Mouse (Mus musculus) C2C12 (cell line): ENCODE measurements around the gene Rnf185. TPM values are rescaled to one million over a fixed set of nuclear protein-coding genes. Genes with fewer than 3 reads are reported as not detected.

Source experiments
- H3K27me3 ChIP-seq: one replicate; pipeline ENCODE4 v1.6.1; 2011; ENCODE audit not compliant: control insufficient read depth, insufficient read depth, insufficient read length
- H3K36me3 ChIP-seq: one replicate; pipeline ENCODE4 v1.6.1; 2011; ENCODE audit not compliant: control insufficient read depth, insufficient read depth
- H3K4me3 ChIP-seq: one replicate; pipeline ENCODE4 v1.5.1; 2011; ENCODE audit warnings: mild to moderate bottlenecking, control low read depth; ENCODE audit not compliant: poor library complexity, insufficient read depth, severe bottlenecking
- H3K79me2 ChIP-seq: one replicate; pipeline ENCODE4 v1.6.1; 2011; ENCODE audit not compliant: control insufficient read depth, insufficient read depth
- H3K79me3 ChIP-seq: one replicate; pipeline ENCODE4 v1.6.1; 2011; ENCODE audit warnings: low read depth, control low read depth
- H3ac ChIP-seq: one replicate; pipeline ENCODE3; 2011; ENCODE audit warnings: low read depth; ENCODE audit not compliant: control insufficient read depth, insufficient read length
- CEBPB ChIP-seq: IDR thresholded peaks from one replicate; pipeline ENCODE4 v1.6.1; 2011; ENCODE audit warnings: low read depth, mild to moderate bottlenecking, control low read depth, moderate library complexity
- CTCF ChIP-seq: IDR thresholded peaks from one replicate; pipeline ENCODE4 v1.5.1; 2011; ENCODE audit not compliant: control insufficient read depth, insufficient read depth, insufficient read length
- FOSL1 ChIP-seq: IDR thresholded peaks from one replicate; pipeline ENCODE4 v1.8.0; 2011; ENCODE audit warnings: mild to moderate bottlenecking, low read length; ENCODE audit not compliant: poor library complexity, insufficient read depth, severe bottlenecking
- MAX ChIP-seq: IDR thresholded peaks from one replicate; pipeline ENCODE4 v1.6.1; 2011; ENCODE audit warnings: mild to moderate bottlenecking, control low read depth
- MYOD1 ChIP-seq: IDR thresholded peaks from one replicate; pipeline ENCODE4 v1.6.1; 2011; ENCODE audit warnings: low read depth; ENCODE audit not compliant: control insufficient read depth, insufficient read length
- MYOG ChIP-seq: IDR thresholded peaks from one replicate; pipeline ENCODE4 v1.6.1; 2011; ENCODE audit not compliant: control insufficient read depth, insufficient read length; ENCODE audit errors: extremely low read depth
- USF1 ChIP-seq: IDR thresholded peaks from one replicate; pipeline ENCODE4 v1.6.1; 2011; ENCODE audit warnings: low read depth, mild to moderate bottlenecking, control low read depth, moderate library complexity
- long read RNA-seq, 2 experiments: library from polyadenylated mRNA; unstranded; transcript quantifications; one replicate each; pipeline ENCODE4 v2.0.0; 2019 to 2020
- polyA plus RNA-seq: library from polyadenylated mRNA; unstranded; fragments of >200 nt; fragmentation: generic; extraction: Trizol; gene quantifications from one replicate; pipeline ENCODE4 v1.2.1, GENCODE M21; 2012; ENCODE audit warnings: missing spikeins

The Rnf185 gene
- polyA plus RNA-seq = 18.9 TPM
- long read RNA-seq, experiment 1, transcript Rnf185-202 (7 exons, 2,787 nt) = major isoform, 12 of 27 reads
- long read RNA-seq, experiment 1, partial matches to known transcripts = 2 of 27 reads
- long read RNA-seq, experiment 1, other reads (novel, unspliced or antisense) = 13 of 27 reads
- long read RNA-seq, experiment 2, transcript Rnf185-202 (7 exons, 2,787 nt) = major isoform, 40 of 81 reads
- long read RNA-seq, experiment 2, partial matches to known transcripts = 2 of 81 reads
- long read RNA-seq, experiment 2, other reads (novel, unspliced or antisense) = 35 of 81 reads

- Histone ChIP-seq H3K27me3 (no peaks in the 10 kb centered on the region), H3K79me3 (peaks cover 48% of the 10 kb centered on the region), H3ac (peak within 1 kb of the TSS; percentile 75), H3K4me3 (peak within 1 kb of the TSS; percentile 93), H3K79me2 (peaks cover 66% of the 10 kb centered on the region), H3K36me3 (peaks cover 3% of the 10 kb centered on the region)
- TF ChIP-seq MAX = peak; percentile 81
- TF ChIP-seq USF1 = peak; percentile 95
- no peak for TF ChIP-seq CEBPB
Observed at GRCm38 (mm10) chr11:3452167-3452639, at the start of gene Rnf185. Gene Rnf185 (minus strand): TSS chr11:3452363.

DNA sequence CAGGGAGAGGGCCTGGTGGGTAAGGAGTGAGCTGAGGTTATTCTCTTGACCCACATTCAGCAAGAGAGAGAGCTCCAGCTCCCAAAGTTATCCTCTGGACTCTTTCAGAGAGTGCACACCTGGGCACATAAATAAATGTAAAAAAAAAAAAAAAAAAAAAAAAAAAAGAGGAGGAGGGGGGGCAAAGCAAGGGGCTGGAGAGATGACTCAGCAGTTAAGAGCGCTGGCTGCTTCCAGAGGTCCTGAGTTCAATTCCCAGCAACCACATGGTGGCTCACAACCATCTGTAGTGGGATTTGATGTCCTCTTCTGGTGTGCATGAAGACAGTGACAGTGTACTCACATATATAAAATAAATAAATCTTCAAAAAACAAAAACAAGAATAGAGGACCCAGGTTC lies 45.1 kb upstream of the Rnf185 start:
- TF ChIP-seq CEBPB = no peak
- TF ChIP-seq MAX = no peak
- TF ChIP-seq MYOD1 = no peak
- no peak for TF ChIP-seq USF1
- peaks cover 19% of the 10 kb centered on the region for H3K27me3 ChIP-seq
- H3K79me3 ChIP-seq = no peaks in the 10 kb centered on the region
- no peak overlapping the region for H3ac ChIP-seq
- H3K36me3 ChIP-seq = no peaks in the 10 kb centered on the region
- no peak overlapping the region for H3K4me3 ChIP-seq
- no peaks in the 10 kb centered on the region for H3K79me2 ChIP-seq

DNA sequence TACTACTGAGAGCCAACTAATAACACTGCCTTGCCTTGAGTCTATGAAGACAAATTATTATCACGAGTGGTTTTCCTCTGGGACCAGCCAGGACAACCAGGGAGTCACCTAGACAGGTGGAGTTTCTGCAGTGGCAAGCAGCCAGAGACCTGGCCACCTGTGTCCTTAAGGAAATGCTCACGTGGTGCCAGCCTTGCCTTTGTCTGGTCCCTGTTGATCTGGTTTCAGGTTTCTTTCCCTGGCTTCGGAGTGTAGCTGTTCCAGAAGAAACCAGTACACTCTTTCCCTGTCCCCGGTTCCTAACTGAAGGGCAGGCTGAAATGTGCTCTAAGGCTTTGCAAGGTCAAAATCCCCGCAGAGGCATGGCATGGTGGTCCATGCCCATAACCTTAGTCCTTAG lies 44.6 kb upstream of the Rnf185 start:
- Histone ChIP-seq H3K4me3 (no peak overlapping the region), H3ac (no peak overlapping the region), H3K36me3 (no peaks in the 10 kb centered on the region), H3K79me2 (no peaks in the 10 kb centered on the region), H3K79me3 (no peaks in the 10 kb centered on the region), H3K27me3 (peaks cover 14% of the 10 kb centered on the region)
- TF ChIP-seq CEBPB (no peak), FOSL1 (no peak), USF1 (no peak), MYOD1 (no peak), MAX (no peak), MYOG (no peak)

- Histone ChIP-seq H3ac (no peak overlapping the region), H3K36me3 (no peaks in the 10 kb centered on the region), H3K79me3 (no peaks in the 10 kb centered on the region), H3K4me3 (no peak overlapping the region), H3K27me3 (peaks cover 4% of the 10 kb centered on the region), H3K79me2 (no peaks in the 10 kb centered on the region)
- no peak for TF ChIP-seq MYOD1
- no peak for TF ChIP-seq CEBPB
- TF ChIP-seq CTCF = no peak
Observed at GRCm38 (mm10) chr11:3495496-3495895, 43.3 kb upstream of the Rnf185 start.

GRCm38 (mm10) chr11:3494857-3495256 lies 42.7 kb upstream of the Rnf185 start:
- Histone ChIP-seq H3K79me3 (no peaks in the 10 kb centered on the region), H3ac (no peak overlapping the region), H3K4me3 (no peak overlapping the region), H3K79me2 (no peaks in the 10 kb centered on the region), H3K36me3 (no peaks in the 10 kb centered on the region), H3K27me3 (peaks cover 4% of the 10 kb centered on the region)
- TF ChIP-seq USF1 (no peak), CEBPB (no peak), FOSL1 (no peak), MYOG (no peak), CTCF (no peak), MYOD1 (no peak), MAX (no peak)

DNA sequence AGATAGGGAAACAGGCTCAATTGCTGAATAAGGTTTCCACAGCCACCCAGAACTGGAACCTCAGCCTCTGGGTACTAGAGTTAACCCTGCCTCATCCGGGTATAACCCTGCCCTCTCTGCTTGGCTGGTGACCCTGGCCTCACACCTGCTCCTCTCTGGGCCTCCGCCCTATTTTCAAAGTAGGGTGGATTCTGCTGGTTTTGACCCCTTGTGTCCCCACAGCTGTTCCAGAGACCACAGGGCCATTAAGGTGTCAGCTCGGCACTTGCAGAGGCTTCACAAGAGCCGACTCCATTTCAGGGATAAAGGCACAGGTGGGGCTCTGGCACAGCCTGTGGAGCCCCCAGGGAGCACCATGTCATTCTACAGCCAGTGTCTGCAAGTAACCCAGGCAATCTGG lies 40.6 kb upstream of the Rnf185 start:
- Histone ChIP-seq H3ac (no peak overlapping the region), H3K36me3 (no peaks in the 10 kb centered on the region), H3K27me3 (peaks cover 4% of the 10 kb centered on the region), H3K79me3 (no peaks in the 10 kb centered on the region), H3K4me3 (no peak overlapping the region), H3K79me2 (no peaks in the 10 kb centered on the region)
- TF ChIP-seq USF1 (no peak), MYOD1 (no peak), CEBPB (no peak), MAX (no peak), FOSL1 (no peak), MYOG (no peak), CTCF (no peak)
